Mouse (Mus musculus): Measurements from ENCODE around the gene C1ql1.
A peak's percentile ranks its signal among the peaks of the same experiment; 100 is the strongest.

Gene C1ql1

GRCm38 (mm10) chr11:102957692-102958091 is 11.2 kb upstream of the C1ql1 start:
- DNase-seq: no peak

GRCm38 (mm10) chr11:102956962-102957614 is 10.6 kb upstream of the C1ql1 start:
- no peak for DNase-seq

- no peak for DNase-seq
Measured at GRCm38 (mm10) chr11:102952922-102953321, 6.4 kb upstream of the C1ql1 start.

GRCm38 (mm10) chr11:102948043-102948961 is 1.8 kb upstream of the C1ql1 start:
- peak in 1 of 2 experiments; percentile 24 for DNase-seq

GRCm38 (mm10) chr11:102946992-102947343 is 480 bp upstream of the C1ql1 start:
- no peak for DNase-seq

- DNase-seq: no peak
Measured at GRCm38 (mm10) chr11:102945306-102946264, 903 bp downstream of the C1ql1 start.

- DNase-seq: no peak
Measured at GRCm38 (mm10) chr11:102941236-102941635, 5.3 kb downstream of the C1ql1 start.

- DNase-seq: no peak
Measured at GRCm38 (mm10) chr11:102939024-102939675, 7.3 kb downstream of the C1ql1 start.

- DNase-seq: no peak
Measured at GRCm38 (mm10) chr11:102937529-102938182, 8.8 kb downstream of the C1ql1 start.

GRCm38 (mm10) chr11:102936272-102936671 is 10.2 kb downstream of the C1ql1 start:
- DNase-seq: no peak

GRCm38 (mm10) chr11:102930672-102931071 is 15.8 kb downstream of the C1ql1 start:
- no peak for DNase-seq

GRCm38 (mm10) chr11:102925351-102925717 is 21.2 kb downstream of the C1ql1 start:
- no peak for DNase-seq

- DNase-seq: peak; percentile 83 to 88
Measured at GRCm38 (mm10) chr11:102924557-102925350, 21.7 kb downstream of the C1ql1 start, which contains the start of gene Kif18b. Gene Kif18b, minus strand, starts transcription at chr11:102925124.

- DNase-seq: no peak
Measured at GRCm38 (mm10) chr11:102921491-102921890, 25.0 kb downstream of the C1ql1 start.

GRCm38 (mm10) chr11:102918077-102918476 is 28.4 kb downstream of the C1ql1 start:
- no peak for DNase-seq

GRCm38 (mm10) chr11:102915380-102915779 is 31.1 kb downstream of the C1ql1 start:
- DNase-seq: no peak

GRCm38 (mm10) chr11:102911376-102911775 is 35.1 kb downstream of the C1ql1 start:
- DNase-seq: no peak

GRCm38 (mm10) chr11:102903654-102904053 is 42.8 kb downstream of the C1ql1 start:
- no peak for DNase-seq

- no peak for DNase-seq
Measured at GRCm38 (mm10) chr11:102902107-102902506, 44.4 kb downstream of the C1ql1 start.

- no peak for DNase-seq
Measured at GRCm38 (mm10) chr11:102901199-102901598, 45.3 kb downstream of the C1ql1 start.

- DNase-seq: peak in 1 of 2 experiments; percentile 59
Measured at GRCm38 (mm10) chr11:102900763-102901162, 45.7 kb downstream of the C1ql1 start, which contains the start of gene Gfap. Gene Gfap, minus strand, starts transcription at chr11:102900912.

Data from spleen, adult 18-20 months (tissue).